ENCODE assay signal across 9 mouse cellular contexts in the genomic region with DNA sequence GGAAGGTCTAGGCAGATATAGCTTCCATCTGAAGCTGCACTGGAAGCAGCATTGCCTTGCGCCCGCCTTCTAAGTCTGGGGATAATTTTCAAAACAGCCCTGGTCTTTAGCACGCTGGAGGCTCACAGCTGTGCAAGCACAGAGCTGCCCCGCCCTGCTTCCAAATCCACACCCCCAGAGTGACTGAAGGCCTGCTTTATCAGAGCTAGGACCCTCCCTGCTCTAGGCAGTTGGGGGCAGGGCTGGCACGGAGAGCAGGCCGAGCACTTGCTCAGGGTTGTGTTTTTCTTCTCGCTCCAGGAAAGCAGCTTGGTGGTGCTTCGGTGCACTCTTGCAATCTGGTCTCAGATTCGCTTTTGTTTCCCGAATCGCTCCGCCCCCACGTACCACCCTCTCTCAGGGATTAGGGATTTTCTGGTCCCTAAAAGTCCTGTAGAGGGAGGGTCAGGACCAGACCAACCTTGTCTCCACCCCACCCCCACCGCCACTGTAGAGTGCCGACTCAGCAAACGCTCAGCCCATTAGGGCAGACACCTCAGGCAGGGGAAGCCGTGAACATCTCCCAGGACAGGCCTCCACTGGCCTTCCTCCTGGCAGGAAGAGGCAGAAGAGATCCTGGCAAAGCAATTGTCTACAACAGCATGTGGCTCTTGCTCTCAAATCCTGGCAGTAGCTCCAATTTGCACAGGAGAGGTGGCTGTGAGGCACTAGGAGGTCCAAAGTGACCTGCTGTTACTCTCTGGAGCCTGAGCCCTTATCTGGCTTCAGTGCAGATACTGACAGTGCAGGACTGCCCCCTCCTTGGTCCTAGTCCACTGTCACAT. TPM values are rescaled to one million over a fixed set of nuclear protein-coding genes. Genes with fewer than 3 reads are reported as not detected.
DNase-seq lines count a peak whose midpoint lies in the region; ATAC-seq and TF ChIP-seq lines count a peak whose summit lies in the region.
"Had no signal": no experiment of that assay in that cellular context is flagged by ENCODE, and none has a peak within 500 bp of the region (broad histone marks: within the 10 kb centered on the region; RNA-seq: fewer than 3 reads in every experiment).

No protein-coding gene starts in this region.

- 0 out of 2 replicates have a peak overlapping the region, but pooled peaks have one; percentile 2 for H3K4me3 ChIP-seq in hindbrain, embryonic 13.5 days
- peak overlapping the region; percentile 9; the same call in 1 of the 2 replicates for H3K4me3 ChIP-seq in midbrain, embryonic 12.5 days
- peak overlapping the region; percentile 18 for H3K4me3 ChIP-seq in stomach, postnatal 0 days (ENCODE audit: low read depth, low read length)

- H3K27ac ChIP-seq in hindbrain, embryonic 13.5 days = peak overlapping the region; percentile 92
- H3K27ac ChIP-seq in midbrain, embryonic 12.5 days (replicated peaks) = peak overlapping the region; percentile 88
- peak overlapping the region; percentile 91 for H3K27ac ChIP-seq in stomach, postnatal 0 days (replicated peaks)

- peak; percentile 22 to 34 for DNase-seq in left cerebral cortex, adult 18-20 months (ENCODE audit: low spot score in 2 of 2)
- DNase-seq in left cerebral cortex, adult 11 months (ENCODE audit: low spot score) = no peak
- peak; percentile 76 to 78 for DNase-seq in cerebellum, postnatal 10 days
- DNase-seq in left cerebral cortex, postnatal 4 days = peak; percentile 59
- peak; percentile 86 for DNase-seq in stomach, postnatal 0 days (ENCODE audit: low spot score)

- peaks cover 22% of the 10 kb centered on the region for H3K4me1 ChIP-seq in hindbrain, embryonic 13.5 days (replicated peaks)
- peaks cover 32% of the 10 kb centered on the region for H3K4me1 ChIP-seq in midbrain, embryonic 12.5 days
- peaks cover 19% of the 10 kb centered on the region for H3K4me1 ChIP-seq in stomach, postnatal 0 days (replicated peaks; ENCODE audit: control insufficient read depth, insufficient read depth)

- peak; percentile 79 for ATAC-seq in frontal cortex, adult (ENCODE audit: low TSS enrichment)
- peak; percentile 87 for ATAC-seq in hindbrain, embryonic 13.5 days (ENCODE audit: low FRiP score)
- ATAC-seq in midbrain, embryonic 12.5 days (ENCODE audit: low FRiP score, low read depth) = peak; percentile 90
- peak; percentile 90 for ATAC-seq in stomach, postnatal 0 days (ENCODE audit: low FRiP score, low TSS enrichment)

- H3K4me2 ChIP-seq in hindbrain, embryonic 13.5 days = peak overlapping the region; percentile 39
- H3K4me2 ChIP-seq in midbrain, embryonic 12.5 days (replicated peaks) = peak overlapping the region; percentile 41
- H3K4me2 ChIP-seq in stomach, postnatal 0 days (replicated peaks; ENCODE audit: low read depth) = peak overlapping the region; percentile 45

- no peak for TF ChIP-seq CTCF in stomach, postnatal 0 days (IDR thresholded peaks at IDR 0.05; ENCODE audit: low read depth)

- no peak for TF ChIP-seq EP300 in stomach, postnatal 0 days (optimal IDR thresholded peaks at IDR 0.05)

- H3K9me3 ChIP-seq in hindbrain, embryonic 13.5 days = no peaks in the 10 kb centered on the region
- no peaks in the 10 kb centered on the region for H3K9me3 ChIP-seq in midbrain, embryonic 12.5 days
- no peaks in the 10 kb centered on the region for H3K9me3 ChIP-seq in stomach, postnatal 0 days (ENCODE audit: control insufficient read depth, low read length)
- H3K9me3 ChIP-seq: G1E had no signal

- intact Hi-C loops in left cerebral cortex, postnatal 4 days (cut with DNase I) = no loop called here

- 3% methylated on average over 17 of the region's 17 CpGs for WGBS in hindbrain, embryonic 13.5 days
- under 1% methylated on average over 17 of the region's 17 CpGs for WGBS in midbrain, embryonic 12.5 days
- 2% methylated on average over 17 of the region's 17 CpGs for WGBS in stomach, postnatal 0 days

- H3K27me3 ChIP-seq in hindbrain, embryonic 13.5 days = peaks cover 52% of the 10 kb centered on the region
- H3K27me3 ChIP-seq in midbrain, embryonic 12.5 days = peaks cover 24% of the 10 kb centered on the region
- H3K27me3 ChIP-seq in stomach, postnatal 0 days (ENCODE audit: control insufficient read depth, insufficient read depth, low read length) = no peaks in the 10 kb centered on the region

- no peaks in the 10 kb centered on the region for H3K36me3 ChIP-seq in hindbrain, embryonic 13.5 days
- H3K36me3 ChIP-seq in midbrain, embryonic 12.5 days = no peaks in the 10 kb centered on the region
- H3K36me3 ChIP-seq in stomach, postnatal 0 days (ENCODE audit: control insufficient read depth, insufficient read depth, low read length) = no peaks in the 10 kb centered on the region
- H3K36me3 ChIP-seq: G1E had no signal

- H3K9ac ChIP-seq in hindbrain, embryonic 13.5 days = peak overlapping the region; percentile 65
- peak overlapping the region; percentile 37; the same call in 1 of the 2 replicates for H3K9ac ChIP-seq in midbrain, embryonic 12.5 days (replicated peaks)
- H3K9ac ChIP-seq in stomach, postnatal 0 days (ENCODE audit: low read length) = peak overlapping the region; percentile 52

RNA-seq across cellular contexts. Expression of gene Sema4c, which starts 22.4 kb away (rescaled TPM):
- total RNA-seq in left cerebral cortex, adult 18-20 months (2021) = 10 to 100 TPM; 20.5 to 21.0 TPM
- 28.3 and 31.8 TPM in 2 replicates for polyA plus RNA-seq in hindbrain, embryonic 13.5 days (2015; fragmentation: Nextera tagmentation; extraction: Ambion mirVana)
- 10 to 100 TPM; 60.5 to 65.4 TPM for total RNA-seq in left cerebral cortex, postnatal 4 days (2021)
- 35.2 and 37.6 TPM in 2 replicates for polyA plus RNA-seq in midbrain, embryonic 12.5 days (2016; fragmentation: Nextera tagmentation; extraction: Ambion mirVana)
- polyA plus RNA-seq in stomach, postnatal 0 days (2015; fragmentation: Nextera tagmentation; extraction: Ambion mirVana) = 5.0 and 5.1 TPM in 2 replicates
- polyA plus RNA-seq: G1E had no signal

RNA-seq across cellular contexts. Expression of gene Ankrd39, which starts 33.4 kb away (rescaled TPM):
- 10 to 100 TPM; 11.5 to 11.9 TPM for total RNA-seq in left cerebral cortex, adult 18-20 months (2021)
- polyA plus RNA-seq in hindbrain, embryonic 13.5 days (2015; fragmentation: Nextera tagmentation; extraction: Ambion mirVana) = 22.4 TPM in 2 replicates
- 10 to 100 TPM; 13.4 to 15.1 TPM for total RNA-seq in left cerebral cortex, postnatal 4 days (2021)
- 19.6 and 19.8 TPM in 2 replicates for polyA plus RNA-seq in midbrain, embryonic 12.5 days (2016; fragmentation: Nextera tagmentation; extraction: Ambion mirVana)
- polyA plus RNA-seq in stomach, postnatal 0 days (2015; fragmentation: Nextera tagmentation; extraction: Ambion mirVana) = 19.5 and 20.1 TPM in 2 replicates

RNA-seq across cellular contexts. Expression of gene Gm42417, which starts 41.4 kb away (rescaled TPM):
- total RNA-seq in left cerebral cortex, adult 18-20 months (2021) = under 1 TPM in 1 of 2 experiments, not detected in 1; 0.77 TPM
- 0.43 TPM in 1 of 2 replicates, not detected in the other for polyA plus RNA-seq in hindbrain, embryonic 13.5 days (2015; fragmentation: Nextera tagmentation; extraction: Ambion mirVana)
- total RNA-seq in left cerebral cortex, postnatal 4 days (2021) = not detected
- 0.55 TPM in 1 of 2 replicates, not detected in the other for polyA plus RNA-seq in midbrain, embryonic 12.5 days (2016; fragmentation: Nextera tagmentation; extraction: Ambion mirVana)
- polyA plus RNA-seq in stomach, postnatal 0 days (2015; fragmentation: Nextera tagmentation; extraction: Ambion mirVana) = 0.28 and 0.33 TPM in 2 replicates
- total RNA-seq: G1E had no signal

RNA-seq across cellular contexts. Expression of gene Ankrd23, which starts 43.9 kb away (rescaled TPM):
- total RNA-seq in left cerebral cortex, adult 18-20 months (2021) = 1 to 10 TPM; 5.4 to 5.9 TPM
- 16.3 and 19.5 TPM in 2 replicates for polyA plus RNA-seq in hindbrain, embryonic 13.5 days (2015; fragmentation: Nextera tagmentation; extraction: Ambion mirVana)
- total RNA-seq in left cerebral cortex, postnatal 4 days (2021) = 1 to 10 TPM; 8.3 to 8.6 TPM
- 19.8 and 21.1 TPM in 2 replicates for polyA plus RNA-seq in midbrain, embryonic 12.5 days (2016; fragmentation: Nextera tagmentation; extraction: Ambion mirVana)
- polyA plus RNA-seq in stomach, postnatal 0 days (2015; fragmentation: Nextera tagmentation; extraction: Ambion mirVana) = 6.1 and 8.5 TPM in 2 replicates
